Mouse (Mus musculus) bone marrow, adult 2 months (tissue): ENCODE data around the gene Tulp3. TPM values are rescaled to one million over a fixed set of nuclear protein-coding genes. Genes with fewer than 3 reads are reported as not detected.

Source experiments
- H3K27ac ChIP-seq: fragments of 200-500 bp; 2 replicates; pipeline ENCODE4 v1.5.1; 2012; ENCODE audit warnings: low read depth, mild to moderate bottlenecking, control low read depth, inconsistent platforms, low read length; ENCODE audit not compliant: control insufficient read depth, poor library complexity, insufficient read depth
- H3K4me1 ChIP-seq: fragments of 200-500 bp; 2 replicates; pipeline ENCODE4 v1.6.1; 2011; ENCODE audit warnings: low read length; ENCODE audit not compliant: control insufficient read depth, insufficient read depth
- H3K4me3 ChIP-seq: fragments of 200-500 bp; replicated peaks from 2 replicates; pipeline ENCODE3; 2011; ENCODE audit warnings: mild to moderate bottlenecking, low read depth, low read length, control low read depth; ENCODE audit not compliant: control insufficient read depth
- CTCF ChIP-seq: fragments of 200-500 bp; IDR thresholded peaks from 2 replicates; pipeline ENCODE4 v1.5.1; 2011; ENCODE audit warnings: low read length, control low read depth; ENCODE audit not compliant: control insufficient read depth, insufficient read depth
- POLR2A ChIP-seq: fragments of 200-500 bp; IDR thresholded peaks from 2 replicates; pipeline ENCODE4 v1.6.1; 2011; ENCODE audit warnings: low read depth, mild to moderate bottlenecking, control low read depth, low read length, borderline replicate concordance; ENCODE audit not compliant: control insufficient read depth
- WGBS: fragments of 180-500 bp; shearing (Covaris S2); methylation state at CpG from one replicate; pipeline ENCODE4 v1.1.7; 2018; 5-methylcytosine and 5-hydroxymethylcytosine counted together
- polyA plus RNA-seq: library from polyadenylated mRNA; stranded (reverse); fragments of >200 nt; gene quantifications from 2 replicates; pipeline ENCODE4 v1.2.4, GENCODE M21; 2011; ENCODE audit warnings: low replicate concordance; ENCODE audit not compliant: missing spikeins, insufficient read depth, insufficient read length

The Tulp3 gene
- polyA plus RNA-seq, 1 experiment, result 7.1 TPM

DNA sequence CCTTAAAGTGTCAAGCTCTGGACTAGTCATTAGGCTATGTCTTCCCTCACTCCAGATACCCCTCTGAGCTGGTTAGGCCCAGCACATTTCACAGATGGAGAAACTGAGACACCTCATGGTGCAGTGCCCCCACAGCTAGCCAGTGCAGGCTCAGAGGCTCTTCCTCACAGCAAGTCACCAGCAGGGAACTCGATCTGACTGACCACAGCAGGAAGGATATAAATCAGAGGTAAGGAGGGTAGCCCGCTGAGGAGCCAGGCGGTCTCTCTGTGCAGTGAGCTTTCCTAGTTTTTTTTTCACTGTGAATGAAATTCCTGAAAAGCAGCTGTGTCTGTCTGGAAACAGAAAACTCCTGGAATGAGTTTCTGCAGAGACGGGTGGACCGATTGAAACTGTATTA, 76.0 kb downstream of the Tulp3 start:
- WGBS, result 52% methylated on average over 5 of the region's 5 CpGs
- Histone ChIP-seq H3K4me3 (no peak overlapping the region), H3K27ac (no peak overlapping the region), H3K4me1 (no peaks in the 10 kb centered on the region)
- no peak for TF ChIP-seq POLR2A

DNA sequence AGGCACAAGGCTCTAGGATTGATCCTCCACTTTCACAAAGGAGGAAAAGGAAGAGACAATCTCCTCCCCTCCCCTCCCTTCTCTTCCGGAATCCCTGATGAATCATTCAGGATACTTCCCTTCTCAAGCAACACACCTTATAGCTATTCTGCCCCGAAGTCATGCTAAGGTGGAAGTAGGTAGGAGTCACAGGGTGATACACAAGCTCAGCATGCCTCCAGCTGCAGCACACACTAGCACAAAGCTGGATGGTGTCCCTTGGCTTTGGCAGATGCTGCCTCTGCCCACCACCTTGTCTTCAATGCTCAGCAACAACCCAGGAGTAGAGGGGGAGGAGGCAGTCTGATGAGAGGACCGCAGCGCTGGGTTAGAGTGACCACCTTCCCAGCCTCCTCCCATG, 76.6 kb downstream of the Tulp3 start:
- H3K27ac ChIP-seq, result no peak overlapping the region
- no peaks in the 10 kb centered on the region for H3K4me1 ChIP-seq
- WGBS, result 66% methylated on average over 4 of the region's 4 CpGs
- TF ChIP-seq POLR2A, result no peak
- TF ChIP-seq CTCF, result no peak
- no peak overlapping the region for H3K4me3 ChIP-seq

DNA sequence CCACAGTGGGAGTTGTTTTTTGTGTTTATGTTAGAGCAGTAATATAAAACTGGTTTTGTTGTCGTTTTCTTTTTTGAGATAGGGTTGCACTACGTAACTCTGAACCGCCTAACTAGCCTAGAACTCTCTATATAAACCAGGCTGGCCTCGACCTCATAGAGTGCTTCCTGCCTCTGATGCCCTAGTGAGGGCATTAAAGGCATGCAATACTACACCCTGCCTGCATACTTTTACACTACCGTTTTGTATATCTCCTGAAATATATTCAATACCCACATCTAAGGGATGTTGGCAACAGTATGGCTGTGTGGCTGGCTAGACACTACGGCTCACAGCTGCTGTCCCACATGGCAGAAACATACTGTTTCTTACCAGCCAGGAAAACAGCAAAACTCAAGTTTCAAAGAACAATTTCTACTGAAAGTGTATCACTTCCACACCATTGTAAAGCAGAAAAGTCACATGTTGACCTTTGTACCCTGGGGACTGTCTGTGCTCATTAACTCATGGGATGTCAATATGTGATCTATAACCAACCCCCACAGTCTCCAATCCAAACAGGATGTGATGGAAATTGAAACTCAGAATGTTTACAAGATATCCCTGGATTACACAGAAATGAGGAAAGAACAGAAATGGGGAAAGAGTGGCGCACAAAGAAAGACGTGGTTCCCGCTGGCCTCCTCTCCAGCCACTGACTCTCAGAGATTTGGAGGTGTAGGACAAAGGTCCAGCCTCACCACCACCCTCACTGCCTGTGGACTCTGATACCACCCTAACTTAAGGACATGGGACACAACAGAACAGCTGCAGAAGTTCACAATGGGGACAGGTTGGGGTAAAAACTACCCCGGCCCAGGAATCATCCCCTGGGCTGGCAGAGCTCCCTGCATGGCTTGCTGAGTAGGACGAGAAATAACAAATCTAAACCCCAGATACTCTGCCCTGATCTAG, 78.2 kb downstream of the Tulp3 start:
- Histone ChIP-seq H3K27ac (no peak overlapping the region), H3K4me1 (no peaks in the 10 kb centered on the region), H3K4me3 (no peak overlapping the region)
- WGBS, result 75% methylated on average over 11 of the region's 11 CpGs
- no peak for TF ChIP-seq CTCF
- no peak for TF ChIP-seq POLR2A

DNA sequence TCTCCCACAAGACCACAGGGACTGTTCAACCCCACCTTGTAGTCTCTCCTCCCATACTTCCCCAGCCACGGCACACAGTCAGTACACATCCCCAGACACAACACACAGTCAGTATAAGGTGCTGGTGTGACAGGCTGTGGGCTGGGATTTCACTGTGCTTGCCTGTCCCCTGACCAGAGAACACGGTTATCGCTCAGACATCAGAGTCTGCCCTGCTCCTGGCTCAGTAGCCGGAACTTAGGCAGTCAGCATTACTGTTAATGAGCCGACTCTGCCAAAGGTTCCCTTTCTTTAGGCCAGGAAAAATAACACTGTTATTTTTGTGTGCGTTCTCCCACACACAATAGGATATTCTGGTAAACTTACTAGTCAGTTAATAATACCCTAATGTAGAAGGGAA, 79.3 kb downstream of the Tulp3 start:
- Histone ChIP-seq H3K4me1 (no peaks in the 10 kb centered on the region), H3K4me3 (no peak overlapping the region), H3K27ac (no peak overlapping the region)
- 84% methylated on average over 6 of the region's 6 CpGs for WGBS
- TF ChIP-seq POLR2A (no peak), CTCF (no peak)

DNA sequence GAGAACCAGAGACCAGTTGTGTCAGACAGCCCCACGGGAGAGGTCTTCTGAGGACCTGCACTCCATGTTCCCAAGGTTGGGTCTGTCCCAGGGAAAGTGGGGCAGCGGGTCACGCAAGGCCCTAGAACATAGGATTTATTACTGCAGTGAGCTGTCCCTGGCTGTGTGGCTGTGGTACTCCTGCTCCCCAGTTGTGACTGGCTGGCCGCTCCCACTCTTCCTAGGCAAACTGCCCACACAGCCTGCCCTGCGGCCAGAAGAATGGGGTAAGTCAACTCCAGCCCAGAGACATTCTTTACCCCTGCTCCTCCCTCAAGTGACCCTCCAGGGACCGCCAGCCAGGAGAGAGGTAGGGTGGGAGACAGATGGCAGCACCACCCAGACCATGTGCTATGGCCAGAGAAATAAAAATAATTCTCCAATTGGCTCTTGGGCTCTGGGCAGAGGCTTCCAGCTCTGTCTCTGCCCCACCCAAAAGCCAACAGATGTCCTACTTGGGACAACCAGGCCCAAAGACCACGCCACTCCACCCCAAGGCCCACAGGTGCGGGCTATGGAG, 80.1 kb downstream of the Tulp3 start:
- Histone ChIP-seq H3K4me1 (no peaks in the 10 kb centered on the region), H3K4me3 (no peak overlapping the region), H3K27ac (no peak overlapping the region)
- WGBS, result 79% methylated on average over 8 of the region's 8 CpGs
- TF ChIP-seq POLR2A (no peak), CTCF (no peak)

DNA sequence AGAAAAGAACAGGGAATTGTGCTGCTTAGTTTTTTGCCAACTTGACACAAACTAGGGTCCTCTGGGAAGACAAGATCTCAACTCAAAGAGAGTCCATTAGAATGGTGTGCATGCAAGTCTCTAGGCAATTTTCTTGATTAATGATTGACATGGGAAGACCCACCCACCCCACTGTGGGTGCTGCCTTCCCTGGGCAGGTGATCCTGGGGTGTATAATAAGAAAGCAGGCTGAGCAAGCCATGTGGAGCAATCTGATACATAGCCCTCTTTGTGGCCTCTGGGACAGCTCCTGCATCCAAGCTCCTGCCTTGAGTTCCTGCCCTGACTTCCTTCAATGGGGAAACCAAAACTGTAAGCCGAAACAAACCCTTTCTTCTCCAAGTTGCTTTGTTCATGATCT, 82.1 kb downstream of the Tulp3 start:
- TF ChIP-seq CTCF (no peak), POLR2A (no peak)
- Histone ChIP-seq H3K27ac (no peak overlapping the region), H3K4me1 (no peaks in the 10 kb centered on the region), H3K4me3 (no peak overlapping the region)
- WGBS, result 70% methylated on average over 1 of the region's 1 CpGs

DNA sequence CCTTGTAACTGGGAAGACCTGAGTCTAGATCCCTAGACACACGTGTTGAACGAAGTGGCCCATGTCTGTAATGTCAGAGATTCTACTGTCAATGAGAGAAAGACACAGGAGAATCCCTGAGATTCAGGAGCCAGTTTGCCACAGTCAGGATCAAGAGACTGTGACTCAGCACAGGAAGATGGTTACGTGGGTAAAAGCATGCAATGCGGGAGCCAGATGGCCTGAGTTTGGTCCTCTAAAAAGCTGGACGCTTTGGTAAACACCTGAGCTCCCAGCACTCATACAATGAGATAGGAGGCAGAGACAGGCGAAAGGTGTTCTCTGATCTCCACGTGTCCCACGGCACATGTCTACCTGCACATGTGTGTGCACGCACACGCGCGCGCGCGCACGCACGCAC, 82.9 kb downstream of the Tulp3 start:
- Histone ChIP-seq H3K27ac (no peak overlapping the region), H3K4me3 (no peak overlapping the region), H3K4me1 (no peaks in the 10 kb centered on the region)
- TF ChIP-seq CTCF, result no peak
- WGBS, result 89% methylated on average over 17 of the region's 17 CpGs

Other genes starting within 250 kb of the Tulp3 start
- gene Tspan9, start 212.3 kb downstream of the Tulp3 start, polyA plus RNA-seq, result 4.0 and 10.2 TPM in 2 replicates
- gene Tead4, start 55.0 kb downstream of the Tulp3 start, polyA plus RNA-seq, result 0.65 TPM in 1 of 2 replicates, not detected in the other
- 54.9 and 94.2 TPM in 2 replicates for gene Rhno1, start 7.1 kb upstream of the Tulp3 start, polyA plus RNA-seq
- 23.6 and 45.3 TPM in 2 replicates for gene Foxm1, start 7.1 kb upstream of the Tulp3 start, polyA plus RNA-seq
- not detected in 2 replicates for gene Tex52, start 19.6 kb upstream of the Tulp3 start, polyA plus RNA-seq
- gene Gm44596, start 19.7 kb upstream of the Tulp3 start, polyA plus RNA-seq, result not detected in 2 replicates
- gene Nrip2, start 43.4 kb upstream of the Tulp3 start, polyA plus RNA-seq, result 1.3 TPM in 1 of 2 replicates, not detected in the other
- gene Itfg2, start 69.1 kb upstream of the Tulp3 start, polyA plus RNA-seq, result 11.4 and 38.0 TPM in 2 replicates
- 51.6 and 77.3 TPM in 2 replicates for gene Fkbp4, start 82.8 kb upstream of the Tulp3 start, polyA plus RNA-seq
- 1.1 and 8.5 TPM in 2 replicates for gene Pzp, start 170.9 kb upstream of the Tulp3 start, polyA plus RNA-seq
- not detected in 2 replicates for gene A2ml1, start 225.8 kb upstream of the Tulp3 start, polyA plus RNA-seq